Mouse (Mus musculus) left cerebral cortex, adult 2 months (tissue): ENCODE data around the gene Cfap126. TPM values are rescaled to one million over a fixed set of nuclear protein-coding genes. Genes with fewer than 3 reads are reported as not detected.

Source experiments
- DNase-seq, 2 experiments: peaks; one replicate each; pipeline ENCODE4 v3.0.0; 2021 to 2022; ENCODE audit warnings: low spot score in 2 of 2, mixed read lengths in 1 of 2; ENCODE audit errors: extremely low spot score in 1 of 2
- H3K27ac ChIP-seq: fragments of 200-600 bp; 2 replicates; pipeline ENCODE4 v1.8.1; 2022
- H3K4me3 ChIP-seq: fragments of 200-600 bp; 2 replicates; pipeline ENCODE4 v1.8.1; 2022
- CTCF ChIP-seq: fragments of 200-600 bp; IDR thresholded peaks from 2 replicates; pipeline ENCODE4 v1.8.1; 2022; ENCODE audit warnings: antibody characterized with exemption, mild to moderate bottlenecking, moderate library complexity
- intact Hi-C: fragments of 180-260 bp; cut with DNase I; formaldehyde crosslinking; loops from one replicate; pipeline ENCODE4 v1.15.1; 2025
- total RNA-seq, 2 experiments: library from RNA; stranded (reverse); gene quantifications; 2 replicates each; pipeline ENCODE4 v1.2.3; 2021

The Cfap126 gene
- total RNA-seq, 2 experiments from 2014 or later, result 1.5 TPM; not detected in 1

DNA sequence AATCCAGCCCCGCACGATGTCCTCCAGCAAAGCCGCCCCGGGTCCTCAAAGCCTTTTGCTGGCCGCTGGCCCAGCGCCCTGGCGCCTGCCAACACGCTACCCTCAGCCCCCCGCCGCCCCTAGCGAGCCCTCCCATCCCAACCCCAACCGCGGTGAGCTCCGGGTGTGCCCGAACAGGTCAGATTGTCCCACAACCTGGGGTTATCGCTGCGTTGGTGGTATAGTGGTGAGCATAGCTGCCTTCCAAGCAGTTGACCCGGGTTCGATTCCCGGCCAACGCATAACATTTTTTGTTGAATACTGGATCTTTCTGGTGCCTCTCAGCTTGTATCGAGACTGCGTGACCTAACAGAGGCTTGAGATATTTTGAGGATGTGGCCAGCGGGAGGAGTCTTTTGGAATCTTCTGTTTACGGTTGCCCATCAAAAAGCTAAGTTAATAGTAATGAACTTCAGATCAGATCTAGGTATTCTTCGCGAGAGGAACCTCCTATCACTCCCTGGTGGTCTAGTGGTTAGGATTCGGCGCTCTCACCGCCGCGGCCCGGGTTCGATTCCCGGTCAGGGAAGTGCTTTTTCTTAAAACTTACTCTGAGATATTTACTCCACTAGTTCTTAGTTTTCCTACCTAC, 11.1 kb upstream of the Cfap126 start:
- peak overlapping the region; percentile 82 for H3K4me3 ChIP-seq
- intact Hi-C loops, result loop anchor here (1.0 to 5.0 kb wide), 3 partner anchors 58 to 205 kb away; no protein-coding TSS in a partner anchor
- peak overlapping the region; percentile 86 for H3K27ac ChIP-seq
- peak; percentile 86 to 88 for DNase-seq
- no peak for TF ChIP-seq CTCF

DNA sequence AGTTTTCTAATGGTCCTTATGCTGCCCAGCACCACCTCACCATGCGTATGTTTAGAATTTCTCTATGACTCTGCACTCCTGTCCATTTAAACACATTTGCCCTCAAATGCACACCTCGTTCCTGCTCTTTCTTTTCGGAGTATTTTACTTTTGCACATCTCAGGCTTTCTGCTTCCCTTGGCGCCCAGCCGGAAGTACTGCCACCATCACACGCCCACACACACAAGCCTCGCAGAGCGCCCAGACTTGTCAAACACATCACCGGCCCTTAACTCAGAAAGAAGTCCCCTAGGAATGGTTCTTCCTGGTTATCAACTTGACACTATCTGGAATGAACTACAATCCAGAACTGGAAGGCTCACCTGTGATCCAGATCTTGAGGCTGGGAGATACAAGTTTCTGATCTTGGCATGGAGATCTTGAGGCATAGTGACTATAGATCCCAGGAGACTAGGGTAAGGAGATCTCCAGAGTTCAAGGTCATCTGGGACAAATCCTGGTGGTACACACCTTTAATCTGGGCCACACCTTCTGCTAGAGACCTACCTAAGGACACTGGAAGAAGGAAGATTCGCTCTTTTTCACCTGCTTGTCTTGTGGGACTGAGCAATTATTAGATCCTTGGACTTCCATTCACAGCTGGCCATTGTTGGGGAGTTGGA, 10.4 kb upstream of the Cfap126 start:
- DNase-seq, result no peak
- H3K27ac ChIP-seq, result no peak overlapping the region
- no peak for TF ChIP-seq CTCF
- intact Hi-C loops, result loop anchor here (1.0 to 5.0 kb wide), 3 partner anchors 59 to 206 kb away; no protein-coding TSS in a partner anchor
- peak overlapping the region; percentile 82 for H3K4me3 ChIP-seq

DNA sequence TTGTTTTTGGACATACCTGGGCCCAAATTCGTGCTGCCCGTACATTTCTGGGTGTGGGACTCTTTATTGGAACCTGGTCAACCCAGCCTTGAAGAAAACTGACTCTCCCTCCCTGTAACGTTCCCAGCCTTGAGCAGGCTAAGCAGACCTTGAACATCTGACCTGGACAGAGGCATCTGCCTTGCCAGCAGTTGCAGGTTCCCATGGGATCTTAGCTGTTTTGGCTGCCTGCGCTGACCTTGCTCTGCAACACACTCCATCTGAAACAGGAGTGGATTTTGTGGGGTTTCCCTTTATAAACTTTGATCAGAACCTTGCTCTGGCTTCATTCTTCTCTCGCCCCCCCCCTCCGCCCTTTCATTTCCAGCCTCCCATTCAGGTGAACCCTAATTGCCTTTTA, 8.5 kb upstream of the Cfap126 start:
- TF ChIP-seq CTCF, result no peak
- DNase-seq, result no peak
- intact Hi-C loops, result no loop called here
- Histone ChIP-seq H3K4me3 (no peak overlapping the region), H3K27ac (no peak overlapping the region)

DNA sequence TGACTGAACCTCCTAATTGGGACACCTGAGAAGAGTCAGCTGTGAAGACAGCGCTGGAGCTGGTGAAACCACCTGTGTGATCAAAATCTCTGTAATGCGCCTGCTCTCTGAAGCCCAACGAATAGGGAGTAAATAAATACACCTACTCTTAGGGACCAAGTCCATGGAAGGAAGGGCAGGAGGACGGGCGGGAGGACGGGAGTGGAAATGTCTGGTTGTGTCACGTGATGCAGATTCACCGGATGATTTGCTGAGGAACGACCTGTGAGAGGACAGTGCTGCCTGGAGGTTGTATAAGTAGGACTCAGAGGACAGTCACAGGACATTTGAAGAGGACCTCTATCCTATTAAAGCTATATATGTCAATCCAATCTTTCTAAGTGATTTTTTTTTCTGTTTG, 4.1 kb upstream of the Cfap126 start:
- TF ChIP-seq CTCF, result no peak
- no peak overlapping the region for H3K4me3 ChIP-seq
- no peak for DNase-seq
- intact Hi-C loops, result loop anchor here (2.0 to 10.0 kb wide), 6 partner anchors 111 to 365 kb away; partner anchors contain the start of genes Nit1, Pfdn2 and Usf1
- no peak overlapping the region for H3K27ac ChIP-seq

DNA sequence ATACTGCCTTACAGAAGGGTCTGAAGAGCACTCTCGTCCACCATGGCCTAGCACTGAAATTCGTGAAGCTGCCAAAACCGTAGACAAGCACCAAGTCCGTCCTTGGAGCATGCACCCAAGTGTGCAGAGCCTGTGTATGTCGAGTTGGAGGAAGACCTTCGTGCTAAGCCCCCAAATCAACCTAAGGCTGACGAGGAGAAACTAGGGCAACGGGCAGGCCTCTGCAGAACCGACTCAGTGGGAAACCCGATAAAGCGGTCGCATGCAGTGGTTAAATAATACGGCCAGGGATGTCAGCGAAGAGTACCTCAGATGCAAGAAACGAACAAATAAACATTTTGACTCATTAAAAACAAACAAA, 3.1 kb upstream of the Cfap126 start:
- DNase-seq, result no peak
- intact Hi-C loops, result loop anchor here (2.0 to 10.0 kb wide), 6 partner anchors 110 to 364 kb away; partner anchors contain the start of genes Nit1, Pfdn2 and Usf1
- no peak for TF ChIP-seq CTCF
- H3K4me3 ChIP-seq, result peak overlapping the region; percentile 69
- peak overlapping the region; percentile 54 for H3K27ac ChIP-seq

DNA sequence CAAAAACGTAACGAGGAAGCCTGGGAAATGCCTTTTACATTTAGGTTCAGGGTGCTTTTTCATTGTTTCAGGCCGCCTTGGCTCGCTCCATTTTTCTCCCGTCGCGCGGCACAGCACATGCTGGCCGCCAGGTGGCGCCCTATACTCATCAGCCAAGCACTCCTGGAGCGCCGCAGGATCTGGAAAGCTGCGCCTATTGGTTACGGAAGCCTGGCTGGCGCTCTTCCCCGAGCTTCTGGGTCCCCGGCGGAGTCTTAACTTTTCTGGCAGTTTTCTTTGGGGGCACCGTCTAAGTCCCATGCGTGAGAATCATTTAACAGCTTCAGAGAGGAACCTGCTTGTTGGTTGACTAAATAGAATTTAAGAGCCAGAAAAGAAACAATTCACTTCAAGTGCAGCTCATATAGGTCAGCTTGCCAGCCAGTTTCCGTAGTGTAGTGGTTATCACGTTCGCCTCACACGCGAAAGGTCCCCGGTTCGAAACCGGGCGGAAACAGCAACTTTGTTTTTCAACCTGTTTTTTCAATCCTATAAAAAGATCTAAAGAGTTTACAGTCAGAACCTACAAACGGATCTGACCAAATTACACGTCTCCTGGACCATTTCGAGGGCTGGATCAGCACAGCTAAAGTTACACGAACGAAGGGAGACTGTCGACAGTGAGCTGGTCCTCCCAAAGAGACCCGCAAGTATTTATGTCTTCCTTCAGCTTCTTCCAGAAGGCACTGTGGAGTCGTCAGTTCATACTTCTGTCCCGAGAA, 2.5 kb upstream of the Cfap126 start:
- intact Hi-C loops, result loop anchor here (2.0 to 10.0 kb wide), 6 partner anchors 110 to 364 kb away; partner anchors contain the start of genes Nit1, Pfdn2 and Usf1
- no peak; the same call in none of the 2 replicates for TF ChIP-seq CTCF
- H3K27ac ChIP-seq, result peak overlapping the region; percentile 59
- peak; percentile 95 to 96 for DNase-seq
- H3K4me3 ChIP-seq, result peak overlapping the region; percentile 69

DNA sequence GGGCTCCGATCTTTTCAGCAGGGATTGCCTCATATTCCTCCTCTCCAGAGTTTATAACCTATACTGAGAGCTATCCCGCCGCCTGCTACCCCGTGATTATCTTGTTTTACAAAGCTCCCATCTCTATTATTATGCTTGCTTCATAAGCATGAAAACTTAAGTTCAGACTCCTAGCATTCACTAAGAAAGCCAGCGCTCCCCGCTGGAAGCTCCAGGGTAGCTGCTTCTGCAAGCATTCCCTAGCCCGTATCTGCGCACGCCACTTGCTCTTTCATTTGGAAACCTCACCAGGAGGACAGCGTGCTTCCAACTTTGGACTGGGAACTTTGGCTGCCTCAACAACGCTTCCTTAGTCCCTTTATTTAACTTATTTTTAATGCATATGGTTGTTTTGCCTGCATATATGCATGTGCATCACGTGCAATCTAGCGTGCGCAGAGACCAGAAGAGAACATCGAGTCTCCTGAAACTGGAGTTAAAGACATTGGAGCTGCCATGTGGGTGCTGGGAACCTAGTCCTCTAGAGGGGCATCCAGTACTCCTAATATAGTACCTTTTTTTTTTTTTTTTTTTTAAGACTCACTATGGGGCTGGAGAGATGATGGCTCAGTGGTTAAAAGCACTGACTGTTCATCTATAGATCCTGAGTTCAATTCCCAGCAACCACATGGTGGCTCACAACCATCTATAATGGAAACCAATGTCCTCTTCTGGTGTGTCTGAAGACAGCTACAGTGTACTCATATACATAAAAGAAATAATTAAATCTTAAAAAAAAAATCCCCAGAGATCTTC, 1.7 kb upstream of the Cfap126 start:
- peak; percentile 24 to 35 for DNase-seq
- Histone ChIP-seq H3K27ac (peak overlapping the region; percentile 59), H3K4me3 (peak overlapping the region; percentile 69)
- intact Hi-C loops, result loop anchor here (2.0 to 10.0 kb wide), 6 partner anchors 109 to 363 kb away; partner anchors contain the start of genes Nit1, Pfdn2 and Usf1
- TF ChIP-seq CTCF, result no peak

DNA sequence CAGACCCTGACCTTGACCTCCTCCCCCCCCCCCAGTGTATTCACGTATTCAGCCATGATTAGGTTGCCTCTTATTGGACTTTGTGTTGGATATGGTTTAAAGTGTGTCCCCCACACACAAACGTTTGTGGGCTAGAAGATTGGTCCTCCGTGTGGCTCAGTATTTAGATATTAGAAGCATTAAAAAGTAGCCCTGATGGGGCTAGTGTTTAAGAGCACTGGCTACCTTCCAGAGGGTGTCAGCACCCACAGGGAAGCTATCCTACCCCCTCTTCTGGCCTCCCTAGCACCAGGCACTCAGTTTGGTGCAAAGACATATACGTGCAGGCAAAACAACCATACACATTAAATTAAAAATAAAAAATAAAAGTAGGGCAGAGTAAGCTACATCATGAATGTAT, 732 bp upstream of the Cfap126 start:
- Histone ChIP-seq H3K27ac (no peak overlapping the region), H3K4me3 (no peak overlapping the region)
- TF ChIP-seq CTCF, result no peak
- intact Hi-C loops, result loop anchor here (5.0 to 10.0 kb wide), 4 partner anchors 124 to 362 kb away; partner anchors contain the start of genes Nit1, Pfdn2 and Usf1
- DNase-seq, result no peak

DNA sequence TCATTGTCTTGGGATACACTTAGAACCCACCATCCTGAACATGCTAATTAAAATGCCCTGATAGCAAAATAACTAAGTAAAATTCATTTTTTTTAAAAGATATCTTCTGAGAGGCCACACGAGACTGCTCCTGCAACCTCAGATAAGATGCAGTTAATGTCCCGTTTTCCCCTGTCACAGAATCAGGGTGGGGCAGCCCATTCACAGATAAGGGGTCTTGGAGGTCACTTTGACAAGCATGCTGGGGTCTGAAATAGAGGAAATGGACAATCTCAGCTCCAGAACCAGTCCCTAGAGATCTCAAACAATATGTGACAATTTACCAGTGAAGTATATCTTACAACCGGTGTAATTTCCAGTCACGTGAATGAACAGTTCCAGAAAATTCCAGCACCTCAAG, 2.6 kb downstream of the Cfap126 start:
- intact Hi-C loops, result loop anchor here (10.0 kb wide), 1 partner anchor 359 kb away; no protein-coding TSS in a partner anchor
- TF ChIP-seq CTCF, result no peak

DNA sequence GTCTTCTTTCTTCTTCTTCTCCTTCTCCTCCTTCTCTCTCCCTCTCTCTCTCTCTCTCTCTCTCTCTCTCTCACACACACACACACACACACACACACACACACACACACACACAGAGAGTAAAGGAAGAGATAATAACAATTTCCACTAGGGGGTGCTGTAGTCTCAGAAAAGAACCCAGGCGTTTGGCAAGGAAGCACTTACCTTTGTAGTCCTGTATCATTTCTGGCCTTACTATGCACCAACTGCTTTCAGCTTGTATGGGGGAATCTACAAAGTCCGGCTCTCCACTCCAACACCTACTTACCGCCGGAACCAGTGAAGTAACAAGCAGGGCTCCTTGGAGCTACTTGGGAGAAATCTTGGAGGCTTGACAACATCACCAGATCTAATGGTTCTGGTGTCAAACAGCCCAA, 4.6 kb downstream of the Cfap126 start:
- TF ChIP-seq CTCF, result peak; percentile 50
- Histone ChIP-seq H3K4me3 (no peak overlapping the region), H3K27ac (no peak overlapping the region)
- intact Hi-C loops, result loop anchor here (2.0 to 10.0 kb wide), 2 partner anchors 139 to 357 kb away; no protein-coding TSS in a partner anchor
- DNase-seq, result peak; percentile 36 to 50

More for the DNA sequence above, 2.6 kb downstream of the Cfap126 start:
- H3K4me3 ChIP-seq, result no peak overlapping the region
- no peak overlapping the region for H3K27ac ChIP-seq
- DNase-seq, result no peak

DNA sequence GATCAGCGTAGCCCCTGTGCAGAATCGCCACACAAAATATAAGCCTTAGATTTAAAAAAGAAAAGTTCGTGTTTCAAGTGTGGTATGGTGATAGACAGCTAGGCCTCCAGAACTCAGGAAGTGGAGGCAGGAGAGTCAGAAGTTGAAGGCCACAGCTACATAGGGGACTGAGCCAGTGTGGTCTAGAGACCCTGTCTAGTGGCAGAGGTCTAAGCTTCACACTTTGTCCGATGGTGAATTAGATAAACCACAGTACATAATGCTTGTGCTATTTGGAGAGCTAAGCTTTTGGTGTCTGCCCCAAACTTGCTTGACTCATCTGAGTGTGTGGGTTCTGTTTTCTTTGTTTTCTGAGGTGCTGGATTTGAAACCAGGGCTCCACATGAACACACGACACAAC, 5.3 kb downstream of the Cfap126 start:
- TF ChIP-seq CTCF, result no peak
- Histone ChIP-seq H3K4me3 (no peak overlapping the region), H3K27ac (no peak overlapping the region)
- intact Hi-C loops, result loop anchor here (1.0 to 10.0 kb wide), 3 partner anchors 102 to 356 kb away; no protein-coding TSS in a partner anchor
- no peak for DNase-seq
